Mouse (Mus musculus) ES-E14 (cell line): ENCODE measurements around the gene Kcnk5. TPM values are rescaled to one million over a fixed set of nuclear protein-coding genes. Genes with fewer than 3 reads are reported as not detected.

Experiments
- DNase-seq: peaks from one replicate; pipeline ENCODE4 v3.0.0-alpha.2; 2013; ENCODE audit warnings: low read depth, low spot score
- H3K27ac ChIP-seq: 2 replicates; pipeline ENCODE4 v1.5.1; 2012; ENCODE audit warnings: low read depth, mild to moderate bottlenecking, low read length, moderate library complexity, mixed read lengths; ENCODE audit not compliant: poor library complexity, insufficient read depth, severe bottlenecking
- H3K36me3 ChIP-seq: 2 replicates; pipeline ENCODE4 v1.6.1; 2012; ENCODE audit warnings: mild to moderate bottlenecking, low read length, moderate library complexity, mixed read lengths; ENCODE audit not compliant: control insufficient read depth, poor library complexity, insufficient read depth, severe bottlenecking
- H3K4me1 ChIP-seq, 2 experiments: fragments of 150-350 bp in 1 of 2; sonication (generic) in 1 of 2; 2 replicates each; pipeline ENCODE4 v1.6.1; 2012; ENCODE audit warnings: low read length in 2 of 2, mild to moderate bottlenecking in 1 of 2, mixed read lengths in 1 of 2; ENCODE audit not compliant: control insufficient read depth in 2 of 2, insufficient read depth in 2 of 2, poor library complexity in 1 of 2
- H3K4me3 ChIP-seq, 2 experiments: fragments of 150-350 bp in 1 of 2; sonication (generic) in 1 of 2; 2 replicates each; pipeline ENCODE4 v1.5.1; 2012; ENCODE audit warnings: low read length in 2 of 2, low read depth in 1 of 2, mild to moderate bottlenecking in 1 of 2, mixed read lengths in 1 of 2; ENCODE audit not compliant: insufficient read depth in 1 of 2, poor library complexity in 1 of 2, severe bottlenecking in 1 of 2
- H3K9ac ChIP-seq: 2 replicates; pipeline ENCODE4 v1.6.1; 2012; ENCODE audit warnings: low read depth, mild to moderate bottlenecking, low read length, mixed read lengths; ENCODE audit not compliant: poor library complexity, insufficient read depth, severe bottlenecking
- H3K9me3 ChIP-seq: fragments of 150-350 bp; sonication (generic); 2 replicates; pipeline ENCODE4 v1.6.1; 2012; ENCODE audit warnings: low read depth, mild to moderate bottlenecking, low read length; ENCODE audit not compliant: control insufficient read depth, insufficient read depth
- CHD2 ChIP-seq: IDR thresholded peaks from 2 replicates; pipeline ENCODE4 v1.6.1; 2014; ENCODE audit warnings: mild to moderate bottlenecking, low read depth, low read length, inconsistent platforms
- HCFC1 ChIP-seq: IDR thresholded peaks from 2 replicates; pipeline ENCODE4 v1.6.1; 2012; ENCODE audit warnings: low read length, inconsistent platforms, borderline replicate concordance; ENCODE audit not compliant: insufficient read depth
- MAFK ChIP-seq: IDR thresholded peaks from 2 replicates; pipeline ENCODE4 v1.6.1; 2014; ENCODE audit warnings: mild to moderate bottlenecking, low read depth, low read length, inconsistent platforms; ENCODE audit not compliant: insufficient read depth
- ZC3H11A ChIP-seq: IDR thresholded peaks from 2 replicates; pipeline ENCODE4 v1.6.1; 2012; ENCODE audit warnings: low read depth, mild to moderate bottlenecking, inconsistent platforms, low read length, borderline replicate concordance
- ZNF384 ChIP-seq: IDR thresholded peaks from 2 replicates; pipeline ENCODE4 v1.6.1; 2012; ENCODE audit warnings: low read depth, low read length, inconsistent platforms
- in situ Hi-C, 2 experiments: fragments of 600-800 bp; cut with MboI; formaldehyde crosslinking; loops; one replicate each; pipeline ENCODE4 v1.15.1; 2025; ENCODE audit warnings: low sequenced_read_pairs in 2 of 2, inconsistent platforms in 1 of 2; ENCODE audit not compliant: unreplicated experiment in 2 of 2
- total RNA-seq: library from RNA; depleted of rRNA; stranded (reverse); fragments of 300-350 nt; gene quantifications from 2 replicates; pipeline ENCODE4 v1.2.3, GENCODE M21; 2012

Gene Kcnk5
- total RNA-seq, 1 experiment, result 68.6 TPM

DNA sequence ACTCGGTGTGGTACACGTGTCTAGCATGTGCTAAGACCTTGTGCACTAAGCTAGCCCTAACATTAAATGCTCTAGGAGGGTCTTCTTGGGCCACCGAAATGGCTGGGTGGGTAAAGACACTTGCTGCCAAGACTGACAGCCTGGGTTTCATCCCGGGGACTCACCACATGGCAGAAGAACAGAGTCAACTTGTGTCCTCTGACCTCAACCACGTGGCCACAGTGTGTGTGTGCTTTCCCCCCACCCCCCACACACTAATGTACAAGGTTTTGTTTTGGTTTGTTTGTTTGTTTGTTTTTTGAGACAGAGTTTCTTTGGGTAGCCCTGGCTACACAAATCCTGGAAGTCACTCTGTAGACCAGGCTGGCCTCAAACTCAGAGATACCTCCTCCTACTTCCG lies 6.9 kb downstream of the Kcnk5 start:
- Histone ChIP-seq H3K36me3 (peaks cover 12% of the 10 kb centered on the region), H3K4me1 (peaks cover 13 to 20% of the 10 kb centered on the region in 2 experiments), H3K27ac (peak overlapping the region; percentile 9; the same call in 1 of the 2 replicates), H3K9ac (peak overlapping the region; percentile 46; the same call in 1 of the 2 replicates), H3K4me3 (0 out of 4 replicates have a peak overlapping the region, but pooled peaks of 1 of the 2 experiments have one; percentile 7), H3K9me3 (no peaks in the 10 kb centered on the region)
- in situ Hi-C loops, result no loop called here
- no peak for DNase-seq
- TF ChIP-seq ZNF384 (no peak), ZC3H11A (no peak), HCFC1 (no peak), CHD2 (no peak)

DNA sequence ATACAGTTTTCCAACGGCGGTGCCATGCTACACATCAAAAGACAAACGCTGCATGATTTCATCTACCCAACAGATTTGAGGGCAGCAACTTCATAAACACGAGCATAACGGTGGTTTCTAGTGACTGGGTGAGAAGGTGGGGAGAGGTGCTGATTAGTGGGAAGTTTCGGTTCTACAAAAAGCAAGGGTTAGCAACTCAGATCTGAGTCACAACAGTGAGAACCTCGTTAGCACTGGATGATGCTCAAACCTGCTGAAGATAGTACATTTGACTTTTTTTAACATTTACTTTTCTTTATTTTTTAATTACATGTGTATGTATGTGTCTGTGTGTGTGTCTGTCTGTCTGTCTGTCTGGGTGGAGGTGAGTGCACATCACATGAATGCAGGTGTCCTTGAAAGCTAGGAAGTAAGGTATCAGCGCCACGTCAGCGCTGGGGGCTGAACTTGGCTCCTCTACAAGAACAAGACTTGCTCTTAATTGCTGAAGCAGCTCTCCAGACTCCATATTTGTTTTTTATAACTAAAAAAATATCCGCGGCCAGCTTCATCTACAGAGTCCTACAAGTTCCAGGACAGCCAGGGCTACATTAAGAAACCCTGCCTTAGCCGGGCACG lies 7.6 kb downstream of the Kcnk5 start:
- Histone ChIP-seq H3K4me3 (no peak overlapping the region), H3K4me1 (peaks cover 13 to 20% of the 10 kb centered on the region in 2 experiments), H3K27ac (no peak overlapping the region), H3K36me3 (peaks cover 12% of the 10 kb centered on the region), H3K9me3 (no peaks in the 10 kb centered on the region), H3K9ac (no peak overlapping the region)
- DNase-seq, result no peak
- in situ Hi-C loops, result no loop called here
- no peak for TF ChIP-seq ZC3H11A
- TF ChIP-seq HCFC1, result no peak
- no peak for TF ChIP-seq ZNF384
- no peak for TF ChIP-seq CHD2
- no peak for TF ChIP-seq MAFK

DNA sequence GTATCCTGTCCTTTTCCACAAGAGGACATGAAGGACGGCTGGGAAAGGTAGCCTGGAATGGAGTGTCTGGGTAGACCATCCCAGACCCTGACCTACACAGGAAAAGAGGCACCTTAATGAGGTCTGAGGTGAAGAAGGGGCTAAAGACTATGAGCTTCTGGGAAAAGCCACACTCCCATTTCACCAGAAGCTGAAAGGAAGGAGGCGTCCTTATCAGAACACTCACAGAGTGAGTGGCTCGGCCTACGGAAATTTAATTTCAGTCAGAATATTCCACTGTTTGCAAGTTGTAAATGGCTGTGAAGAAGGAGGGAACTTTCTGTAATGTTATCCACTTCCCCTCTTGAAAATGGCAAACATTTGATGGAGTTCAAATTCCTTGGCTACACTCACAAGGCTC lies 8.7 kb downstream of the Kcnk5 start:
- no peak for TF ChIP-seq ZNF384
- DNase-seq, result no peak
- H3K4me1 ChIP-seq, result peaks cover 11 to 29% of the 10 kb centered on the region in 2 experiments
- H3K36me3 ChIP-seq, result peaks cover 21% of the 10 kb centered on the region
- H3K4me3 ChIP-seq, result no peak overlapping the region
- no peak overlapping the region for H3K9ac ChIP-seq
- no peaks in the 10 kb centered on the region for H3K9me3 ChIP-seq
- no peak overlapping the region for H3K27ac ChIP-seq
- in situ Hi-C loops, result no loop called here

GRCm38 (mm10) chr14:20172509-20172908 lies 9.1 kb downstream of the Kcnk5 start:
- peaks cover 25% of the 10 kb centered on the region for H3K36me3 ChIP-seq
- no peak for DNase-seq
- no peak for TF ChIP-seq HCFC1
- no peak for TF ChIP-seq CHD2
- TF ChIP-seq MAFK, result no peak
- no peak for TF ChIP-seq ZC3H11A
- TF ChIP-seq ZNF384, result no peak
- in situ Hi-C loops, result no loop called here
- H3K9me3 ChIP-seq, result no peaks in the 10 kb centered on the region
- no peak overlapping the region for H3K4me3 ChIP-seq
- no peak overlapping the region for H3K9ac ChIP-seq
- H3K4me1 ChIP-seq, result peaks cover 11 to 29% of the 10 kb centered on the region in 2 experiments
- no peak overlapping the region for H3K27ac ChIP-seq

- no peak overlapping the region for H3K9ac ChIP-seq
- in situ Hi-C loops, result no loop called here
- H3K4me1 ChIP-seq, result peaks cover 11 to 29% of the 10 kb centered on the region in 2 experiments
- H3K36me3 ChIP-seq, result peaks cover 32% of the 10 kb centered on the region
- no peak overlapping the region for H3K4me3 ChIP-seq
- no peak for TF ChIP-seq ZC3H11A
- TF ChIP-seq MAFK, result no peak
- no peak for TF ChIP-seq HCFC1
- no peak for DNase-seq
- H3K9me3 ChIP-seq, result no peaks in the 10 kb centered on the region
- H3K27ac ChIP-seq, result no peak overlapping the region
These were observed 9.8 kb downstream of the Kcnk5 start for GRCm38 (mm10) chr14:20171840-20172239.
